Mouse (Mus musculus): ENCODE data around the gene Slc35b4. TPM values are rescaled to one million over a fixed set of nuclear protein-coding genes. Genes with fewer than 3 reads are reported as not detected.

The Slc35b4 gene
- polyA plus RNA-seq, 1 experiment from 2014 or later: 17.2 TPM

DNA sequence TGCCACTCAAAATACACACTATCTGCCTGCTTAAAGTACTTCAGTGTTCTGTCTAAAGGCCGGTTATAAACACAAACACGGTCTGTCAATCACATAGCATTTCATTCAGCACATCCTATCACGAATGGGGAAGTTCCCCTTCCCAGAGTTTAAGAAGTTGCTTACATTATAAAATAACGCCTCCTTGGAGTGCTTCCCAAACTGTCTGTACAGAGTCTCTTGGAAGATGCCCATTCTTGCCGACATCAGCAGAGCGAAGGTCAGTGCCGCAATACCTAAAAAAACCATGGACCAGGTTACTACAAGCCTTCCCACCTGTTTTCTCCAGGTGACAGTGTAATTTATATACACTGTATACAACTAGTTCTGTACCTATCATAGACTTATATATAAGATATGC lies 15.4 kb downstream of the Slc35b4 start:
- no peaks in the 10 kb centered on the region for H3K27me3 ChIP-seq (replicated peaks; ENCODE audit: control insufficient read depth, insufficient read depth, low read length)
- WGBS: 82% methylated on average over 7 of the region's 7 CpGs
- no peak overlapping the region for H3K9ac ChIP-seq (ENCODE audit: low read depth, low read length)
- H3K4me2 ChIP-seq (replicated peaks; ENCODE audit: low read depth): no peak overlapping the region
- ATAC-seq: no peak
- H3K9me3 ChIP-seq (ENCODE audit: control insufficient read depth): no peaks in the 10 kb centered on the region
- H3K27ac ChIP-seq (ENCODE audit: low read depth, low read length): no peak overlapping the region
- no peaks in the 10 kb centered on the region for H3K4me1 ChIP-seq (replicated peaks; ENCODE audit: control insufficient read depth, insufficient read depth, low read length)
- H3K36me3 ChIP-seq (ENCODE audit: control insufficient read depth, insufficient read depth): peaks cover 84% of the 10 kb centered on the region
- TF ChIP-seq CTCF (IDR thresholded peaks at IDR 0.05; ENCODE audit: low read depth): no peak
- H3K4me3 ChIP-seq (ENCODE audit: low read depth, low read length): no peak overlapping the region

DNA sequence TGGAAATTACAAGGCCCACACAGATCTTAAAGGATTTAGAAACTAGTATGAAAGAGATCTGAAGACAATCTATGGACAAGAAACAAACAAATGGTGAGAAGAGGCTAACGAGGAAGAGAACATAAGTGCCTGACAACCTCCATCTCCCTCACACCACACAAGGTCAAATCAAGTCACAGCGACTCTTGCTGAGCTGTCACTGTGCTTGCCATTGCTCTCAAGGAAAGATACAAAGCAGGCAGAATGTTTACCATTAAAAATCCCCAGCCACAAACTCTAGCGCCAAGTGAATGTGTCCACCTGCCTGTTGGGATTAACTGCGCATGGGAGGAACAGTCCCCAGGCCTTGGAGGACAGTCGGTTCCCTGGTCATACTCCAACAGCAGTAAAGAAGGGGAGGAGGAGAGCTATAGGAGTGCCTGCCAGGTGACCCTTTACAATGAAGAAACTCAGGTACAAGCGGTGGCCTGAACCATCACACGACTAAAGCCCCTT lies 16.0 kb downstream of the Slc35b4 start:
- WGBS: 88% methylated on average over 7 of the region's 7 CpGs
- no peak overlapping the region for H3K27ac ChIP-seq (ENCODE audit: low read depth, low read length)

DNA sequence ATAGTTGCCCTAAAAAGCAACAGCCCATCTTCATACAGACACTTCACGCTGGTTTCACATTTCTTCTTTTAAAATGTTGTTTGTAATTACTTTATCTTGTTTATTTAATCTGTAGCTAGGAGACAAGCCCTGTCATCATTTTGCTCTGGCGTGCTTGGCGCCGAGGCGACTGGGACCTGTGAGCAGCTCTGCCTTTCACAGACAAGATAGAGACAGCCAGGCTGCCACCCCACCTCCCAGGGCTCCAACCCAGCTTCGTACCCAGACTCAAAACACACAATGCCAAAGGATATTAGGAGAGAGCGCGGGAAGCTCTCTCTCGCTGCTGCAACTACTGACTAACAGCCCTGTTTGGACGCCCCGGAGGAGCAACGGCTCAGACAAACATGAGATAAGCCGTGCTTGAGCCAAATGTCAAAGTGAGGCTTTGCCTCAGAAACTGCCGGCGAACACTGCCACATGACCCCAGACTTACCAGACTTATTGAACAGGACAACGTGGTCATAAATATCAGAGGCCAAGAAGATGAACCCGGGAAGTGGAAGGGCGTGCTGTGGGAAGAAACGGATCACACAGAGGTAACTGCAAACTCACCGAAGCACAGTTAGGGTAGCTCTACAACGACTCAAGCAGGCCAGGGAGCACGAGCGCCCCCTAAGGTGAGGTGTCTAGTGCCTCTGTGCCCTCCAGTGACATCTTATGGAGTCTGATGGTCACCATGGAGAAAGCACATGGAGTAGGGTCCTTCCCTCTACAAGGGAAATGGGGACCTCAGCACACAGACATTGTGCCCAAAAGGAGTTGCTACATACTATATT lies 16.7 kb downstream of the Slc35b4 start:
- Histone ChIP-seq H3K9me3 (ENCODE audit: control insufficient read depth) (no peaks in the 10 kb centered on the region), H3K27ac (ENCODE audit: low read depth, low read length) (no peak overlapping the region), H3K4me1 (replicated peaks; ENCODE audit: control insufficient read depth, insufficient read depth, low read length) (no peaks in the 10 kb centered on the region), H3K4me2 (replicated peaks; ENCODE audit: low read depth) (no peak overlapping the region), H3K4me3 (ENCODE audit: low read depth, low read length) (no peak overlapping the region), H3K9ac (ENCODE audit: low read depth, low read length) (no peak overlapping the region), H3K27me3 (replicated peaks; ENCODE audit: control insufficient read depth, insufficient read depth, low read length) (no peaks in the 10 kb centered on the region), H3K36me3 (ENCODE audit: control insufficient read depth, insufficient read depth) (peaks cover 72% of the 10 kb centered on the region)
- TF ChIP-seq CTCF (IDR thresholded peaks at IDR 0.05; ENCODE audit: low read depth): peak; percentile 48
- ATAC-seq: no peak
- WGBS: 47% methylated on average over 23 of the region's 23 CpGs

More for the DNA sequence above, 16.0 kb downstream of the Slc35b4 start:
- Histone ChIP-seq H3K9ac (ENCODE audit: low read depth, low read length) (no peak overlapping the region), H3K4me1 (replicated peaks; ENCODE audit: control insufficient read depth, insufficient read depth, low read length) (no peaks in the 10 kb centered on the region), H3K9me3 (ENCODE audit: control insufficient read depth) (no peaks in the 10 kb centered on the region), H3K4me3 (ENCODE audit: low read depth, low read length) (no peak overlapping the region), H3K36me3 (ENCODE audit: control insufficient read depth, insufficient read depth) (peaks cover 79% of the 10 kb centered on the region), H3K4me2 (replicated peaks; ENCODE audit: low read depth) (no peak overlapping the region), H3K27me3 (replicated peaks; ENCODE audit: control insufficient read depth, insufficient read depth, low read length) (no peaks in the 10 kb centered on the region)
- TF ChIP-seq CTCF (IDR thresholded peaks at IDR 0.05; ENCODE audit: low read depth): no peak
- no peak for ATAC-seq

DNA sequence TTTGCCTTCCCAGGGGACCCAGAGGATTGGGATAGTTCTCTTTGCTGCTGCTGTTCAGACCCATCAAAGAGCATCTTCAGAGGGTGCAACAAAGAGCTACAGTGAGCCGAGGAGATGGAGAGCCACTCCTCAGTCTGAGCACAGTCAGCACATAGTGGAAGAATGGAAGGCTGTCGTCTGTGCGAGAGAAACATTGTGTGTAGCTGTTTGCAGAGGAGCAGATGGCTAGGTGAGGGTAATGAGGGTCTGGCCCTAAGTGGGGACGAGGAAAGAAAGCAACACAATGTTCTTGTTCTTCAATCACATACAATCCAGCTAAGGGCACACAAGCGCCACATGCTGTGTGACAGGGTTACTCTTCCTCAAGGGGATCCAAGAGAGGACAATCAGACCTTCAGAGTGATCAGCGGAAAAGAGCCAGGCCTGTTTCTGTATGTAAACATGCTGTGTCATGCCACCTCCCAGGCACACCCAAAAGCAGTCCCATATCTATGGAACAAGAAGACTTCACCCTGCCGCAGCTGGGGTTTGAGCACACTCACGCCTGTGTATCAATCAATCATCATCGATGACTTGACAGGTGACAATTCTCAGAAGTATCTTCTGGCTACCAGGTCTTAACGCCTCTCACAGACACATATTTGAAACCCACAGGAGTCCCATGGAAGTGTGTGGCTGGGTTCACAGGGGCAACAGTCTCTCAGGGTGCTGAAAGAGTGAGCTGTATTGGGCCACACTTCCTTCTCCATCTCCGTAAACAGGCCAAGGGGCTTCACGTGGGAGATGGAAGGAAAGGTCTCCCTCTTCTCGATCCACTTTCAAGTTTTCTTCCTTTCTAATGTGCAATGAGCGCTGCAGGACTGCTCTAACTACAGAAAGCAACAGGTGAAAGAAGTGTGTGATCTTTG lies 19.8 kb downstream of the Slc35b4 start:
- ATAC-seq: no peak
- Histone ChIP-seq H3K4me3 (ENCODE audit: low read depth, low read length) (no peak overlapping the region), H3K4me1 (replicated peaks; ENCODE audit: control insufficient read depth, insufficient read depth, low read length) (peaks cover 4% of the 10 kb centered on the region; the same call in 1 of the 2 replicates), H3K4me2 (replicated peaks; ENCODE audit: low read depth) (no peak overlapping the region), H3K36me3 (ENCODE audit: control insufficient read depth, insufficient read depth) (peaks cover 51% of the 10 kb centered on the region), H3K9me3 (ENCODE audit: control insufficient read depth) (no peaks in the 10 kb centered on the region), H3K9ac (ENCODE audit: low read depth, low read length) (no peak overlapping the region), H3K27me3 (replicated peaks; ENCODE audit: control insufficient read depth, insufficient read depth, low read length) (no peaks in the 10 kb centered on the region), H3K27ac (ENCODE audit: low read depth, low read length) (no peak overlapping the region)
- TF ChIP-seq CTCF (IDR thresholded peaks at IDR 0.05; ENCODE audit: low read depth): no peak
- 80% methylated on average over 14 of the region's 14 CpGs for WGBS

DNA sequence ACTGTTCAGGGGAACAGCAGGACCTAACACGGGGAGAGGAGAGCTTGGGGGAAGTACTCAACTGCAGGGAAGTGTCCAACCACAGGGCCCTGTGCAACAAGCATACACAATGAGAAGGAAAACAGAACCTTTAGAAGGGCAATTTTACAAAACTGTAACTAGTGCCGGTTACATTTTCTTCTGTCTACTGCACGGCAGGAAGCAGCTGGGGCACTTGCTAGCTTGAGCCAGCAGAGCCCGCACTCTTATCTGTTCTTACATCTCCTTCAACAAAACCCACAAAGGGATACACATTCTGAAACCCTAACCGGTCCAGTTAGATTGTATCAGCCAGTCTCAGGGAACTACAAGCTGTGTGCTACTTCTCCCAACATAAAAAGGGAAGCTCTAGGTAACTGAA lies 20.9 kb downstream of the Slc35b4 start:
- 40% methylated on average over 5 of the region's 5 CpGs for WGBS
- no peak for ATAC-seq
- no peak overlapping the region for H3K9ac ChIP-seq (ENCODE audit: low read depth, low read length)
- no peak overlapping the region for H3K4me3 ChIP-seq (ENCODE audit: low read depth, low read length)
- peaks cover 43% of the 10 kb centered on the region for H3K36me3 ChIP-seq (ENCODE audit: control insufficient read depth, insufficient read depth)
- H3K27ac ChIP-seq (ENCODE audit: low read depth, low read length): 0 out of 2 replicates have a peak overlapping the region, but pooled peaks have one; percentile 23
- peaks cover 4% of the 10 kb centered on the region; the same call in 1 of the 2 replicates for H3K4me1 ChIP-seq (replicated peaks; ENCODE audit: control insufficient read depth, insufficient read depth, low read length)
- TF ChIP-seq CTCF (IDR thresholded peaks at IDR 0.05; ENCODE audit: low read depth): 0 out of 2 replicates have a peak, but pooled peaks have one; percentile 6
- 0 out of 2 replicates have a peak overlapping the region, but pooled peaks have one; percentile 28 for H3K4me2 ChIP-seq (replicated peaks; ENCODE audit: low read depth)
- no peaks in the 10 kb centered on the region for H3K27me3 ChIP-seq (replicated peaks; ENCODE audit: control insufficient read depth, insufficient read depth, low read length)
- H3K9me3 ChIP-seq (ENCODE audit: control insufficient read depth): no peaks in the 10 kb centered on the region
